Mouse (Mus musculus) spleen, postnatal 14 days (tissue): ENCODE measurements at regions not wholly inside any gene's neighbourhood (a gene's known extent, or its start where the extent isn't known, plus 50 kb on each side); places are given as distances from the start of the nearest gene placed in this dataset.
A peak's percentile ranks its signal among the peaks of the same experiment; 100 is the strongest.

Experiments
- DNase-seq, 2 experiments: peaks; one replicate each; pipeline ENCODE4 v3.0.0; 2021 to 2022; ENCODE audit warnings: low spot score in 2 of 2

GRCm38 (mm10) chr13:97616919-97617318 lies 143.5 kb downstream of the Gm10260 start:
- DNase-seq: no peak

- peak in 1 of 2 experiments; percentile 12 for DNase-seq
Observed at GRCm38 (mm10) chr13:97607221-97607723, 153.2 kb downstream of the Gm10260 start.

- no peak for DNase-seq
Observed at GRCm38 (mm10) chr13:97604451-97604850, 156.0 kb downstream of the Gm10260 start.

DNA sequence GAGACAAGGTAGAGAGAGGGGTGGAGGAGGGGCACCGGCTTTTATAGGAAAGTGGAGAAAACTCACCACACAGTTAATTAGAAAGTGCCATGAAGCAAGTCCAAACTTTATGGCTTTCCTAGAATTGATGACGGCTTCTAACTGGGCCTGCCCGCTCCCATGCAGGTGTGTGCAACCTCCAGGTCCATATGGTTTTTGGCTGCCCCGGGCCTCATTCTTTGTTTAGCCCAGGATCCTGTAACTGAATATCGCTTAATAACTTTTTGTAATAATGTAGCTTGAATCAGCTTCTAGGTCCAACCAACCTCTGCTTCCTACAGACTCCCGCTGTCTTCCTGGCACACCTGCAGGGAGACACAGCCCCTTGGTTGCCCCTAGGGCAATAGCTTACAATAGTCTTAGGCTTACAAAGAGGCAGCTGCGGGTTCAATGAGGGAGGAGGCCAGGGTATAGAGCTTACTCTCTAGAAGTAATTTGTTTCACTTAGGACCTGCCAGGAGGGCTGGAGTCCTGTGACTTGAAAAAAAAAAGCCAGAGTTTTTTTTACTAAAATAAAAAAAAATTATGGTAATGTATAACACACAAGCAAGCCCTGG lies 159.2 kb downstream of the Gm10260 start:
- DNase-seq: no peak

- DNase-seq: no peak
Observed at GRCm38 (mm10) chr13:97600136-97600535, 160.3 kb downstream of the Gm10260 start.

DNA sequence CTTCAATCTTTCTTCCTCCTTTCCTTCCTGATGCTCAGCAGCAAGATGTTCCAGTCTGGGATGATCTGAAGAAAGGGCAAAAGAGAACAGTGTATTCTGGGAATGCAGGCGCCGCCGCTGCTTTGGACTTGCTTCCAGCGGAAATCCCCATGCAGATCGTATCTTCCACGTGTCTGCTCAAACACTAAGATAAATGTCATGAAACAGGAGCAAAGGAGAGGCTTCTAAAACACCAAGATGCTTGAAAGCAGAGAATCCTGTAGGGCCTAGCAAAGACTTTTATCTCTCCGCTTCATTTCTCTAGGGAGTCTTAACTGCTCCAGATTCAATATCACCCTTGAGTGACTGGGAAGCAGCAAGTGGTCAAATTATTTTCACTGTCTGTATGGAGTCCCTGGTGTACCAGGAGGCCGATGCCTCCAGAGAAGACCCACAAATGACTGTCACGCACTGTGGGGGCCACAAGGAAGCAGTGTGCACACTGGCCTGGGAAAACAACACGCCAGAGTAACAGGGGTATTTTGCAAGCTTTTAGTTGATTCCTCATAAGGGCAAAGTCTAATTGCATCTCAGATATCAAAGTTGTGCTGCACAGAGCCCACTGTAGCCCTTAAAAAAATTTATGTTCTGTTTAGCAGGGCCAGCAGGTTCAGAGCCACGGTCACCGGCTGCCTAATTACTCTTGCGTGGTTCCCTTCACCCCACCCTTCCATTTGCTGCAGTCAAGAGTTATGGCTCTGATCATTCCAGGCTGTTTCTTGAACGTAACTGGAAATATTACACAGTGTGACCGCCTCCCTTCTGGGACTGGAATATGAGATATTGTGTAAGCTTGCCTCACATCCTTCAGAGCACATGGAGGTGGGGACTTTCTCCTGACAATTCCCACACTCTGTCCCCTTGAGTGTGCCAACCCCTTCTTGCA lies 161.7 kb downstream of the Gm10260 start:
- DNase-seq: no peak

GRCm38 (mm10) chr13:97594851-97595250 lies 165.6 kb downstream of the Gm10260 start:
- DNase-seq: no peak

DNA sequence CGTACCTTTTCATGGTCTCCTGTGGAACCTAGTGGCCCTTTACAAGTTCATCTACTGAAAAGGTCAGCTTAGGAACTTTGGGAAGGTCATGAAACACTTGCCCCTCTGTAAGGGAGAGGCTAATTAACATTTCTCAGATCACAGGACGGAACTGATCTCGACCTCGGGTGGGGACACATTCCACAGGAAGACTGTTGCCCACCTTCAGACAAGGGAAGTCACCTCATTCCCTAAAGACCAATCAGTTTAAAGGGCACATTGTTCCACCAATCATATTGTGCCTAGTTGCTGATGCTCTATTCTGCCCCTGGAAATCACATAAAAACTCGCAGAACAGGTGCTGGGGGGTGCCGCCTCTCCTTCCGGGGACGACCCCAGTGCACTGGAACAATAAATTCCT lies 170.8 kb downstream of the Gm10260 start:
- DNase-seq: no peak

- no peak for DNase-seq
Observed at GRCm38 (mm10) chr13:97588085-97588484, 172.3 kb downstream of the Gm10260 start.

DNA sequence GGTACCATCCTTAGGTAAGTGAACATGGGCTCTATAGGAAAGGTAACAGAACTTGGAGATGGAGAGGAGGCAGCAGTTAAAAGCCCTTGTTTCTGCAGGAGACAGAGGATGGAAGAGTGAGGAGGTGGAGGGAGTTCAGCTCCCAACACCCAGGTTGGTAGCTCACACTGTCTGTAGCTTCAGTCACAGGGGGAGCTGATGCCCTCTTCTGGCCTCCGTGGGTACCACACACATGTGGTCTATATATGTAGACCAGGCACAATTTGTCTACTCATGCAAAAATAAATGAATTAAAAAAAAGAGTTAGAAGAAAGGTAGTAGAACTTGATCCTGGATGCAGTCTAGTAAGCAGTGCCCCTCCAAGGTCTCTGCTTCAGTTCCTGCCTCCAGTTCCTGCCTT lies 173.3 kb downstream of the Gm10260 start:
- no peak for DNase-seq

- no peak for DNase-seq
Observed at GRCm38 (mm10) chr13:97584045-97584444, 176.4 kb downstream of the Gm10260 start.

DNA sequence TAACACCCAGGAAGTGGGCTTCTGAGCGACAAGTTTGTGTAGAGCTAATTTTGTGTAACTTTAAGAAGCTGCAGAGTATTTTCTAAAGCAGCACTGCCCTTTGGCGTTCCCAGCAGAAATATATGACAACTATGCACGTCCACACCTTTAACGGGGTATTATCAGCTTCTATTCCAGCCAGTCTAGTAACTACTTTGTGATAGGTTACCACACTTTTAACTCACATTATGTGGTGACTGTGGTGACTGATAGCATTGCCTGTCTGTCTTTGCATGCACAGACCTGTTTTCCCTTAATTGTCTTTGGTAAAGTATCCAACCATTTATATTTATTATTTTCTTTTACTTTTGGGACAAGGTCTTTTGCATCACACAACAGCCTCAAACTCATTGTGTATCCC lies 179.1 kb downstream of the Gm10260 start:
- DNase-seq: no peak

- no peak for DNase-seq
Observed at GRCm38 (mm10) chr13:97580241-97580874, 180.1 kb downstream of the Gm10260 start.

DNA sequence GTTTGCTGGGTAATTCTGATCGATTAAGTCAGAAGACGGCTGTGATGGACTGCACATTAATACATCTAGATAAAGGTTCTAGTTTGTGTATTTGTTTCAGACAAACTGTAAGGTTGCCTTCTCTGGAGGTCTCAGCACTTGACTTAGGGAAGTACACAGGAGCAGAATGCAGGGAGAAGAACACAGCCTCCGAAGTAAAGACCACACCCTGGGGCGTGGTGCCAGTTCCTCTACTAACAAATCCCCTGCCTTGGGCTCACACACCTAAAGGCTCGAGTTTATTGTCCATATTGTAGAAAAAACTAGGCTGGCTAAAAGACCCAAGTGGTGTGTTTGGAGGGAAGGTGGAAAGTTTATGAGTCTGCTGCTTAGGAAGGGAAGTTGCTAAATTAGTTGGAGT lies 181.8 kb downstream of the Gm10260 start:
- DNase-seq: no peak

DNA sequence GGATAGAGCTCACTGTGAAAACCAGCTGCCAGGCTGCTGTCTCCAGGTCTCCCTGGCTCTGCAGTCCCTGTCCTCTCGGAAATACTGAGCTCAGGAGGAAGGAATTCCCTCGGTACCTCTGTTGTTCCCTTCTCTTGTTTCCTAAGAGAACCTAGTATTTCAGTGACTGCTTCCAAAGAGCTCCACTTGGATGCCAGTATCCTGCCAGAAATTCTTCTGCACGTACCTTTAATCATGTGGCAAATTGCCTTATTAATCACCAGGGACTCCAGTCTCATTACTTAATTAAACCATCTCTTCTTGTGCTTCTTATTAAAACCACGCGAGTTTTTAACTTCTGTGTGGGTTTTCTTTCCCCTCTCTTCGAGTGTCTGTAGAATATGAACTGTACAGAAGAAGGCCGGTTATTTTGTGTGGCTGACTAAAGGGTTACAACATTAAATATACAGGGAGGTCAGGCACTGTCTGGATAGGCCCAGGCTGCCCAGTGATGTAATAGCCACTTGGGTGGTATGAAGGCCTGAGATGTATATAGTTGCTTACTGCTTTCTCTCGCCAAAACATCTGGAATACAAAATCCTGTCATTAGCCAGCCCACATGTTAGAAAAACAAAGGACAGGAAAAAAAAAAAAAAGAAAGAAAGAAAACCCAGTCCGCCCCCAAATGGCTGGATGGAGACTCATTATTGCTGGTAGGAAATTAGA lies 183.2 kb downstream of the Gm10260 start:
- no peak for DNase-seq

DNA sequence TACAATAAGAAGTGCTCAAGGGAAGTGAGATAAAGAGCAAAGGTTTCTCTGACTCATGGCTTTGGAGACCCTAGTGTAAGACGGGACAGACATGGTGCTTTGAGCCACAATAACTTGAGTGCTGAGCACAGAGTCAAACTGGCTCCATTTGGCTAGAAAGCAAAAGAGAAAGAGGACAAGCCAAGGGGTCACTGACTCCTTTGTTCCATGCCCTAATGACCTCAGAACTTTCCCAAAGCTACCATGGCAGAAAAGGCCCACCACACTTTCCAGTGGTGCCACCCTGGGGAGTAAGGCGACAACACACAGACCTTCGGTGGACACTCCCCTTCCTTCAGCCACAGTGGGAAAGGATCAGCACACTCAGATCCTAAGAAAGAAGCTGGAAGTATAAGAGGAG lies 186.8 kb downstream of the Gm10260 start:
- no peak for DNase-seq

GRCm38 (mm10) chr13:97572352-97572751 lies 188.1 kb downstream of the Gm10260 start:
- DNase-seq: no peak

DNA sequence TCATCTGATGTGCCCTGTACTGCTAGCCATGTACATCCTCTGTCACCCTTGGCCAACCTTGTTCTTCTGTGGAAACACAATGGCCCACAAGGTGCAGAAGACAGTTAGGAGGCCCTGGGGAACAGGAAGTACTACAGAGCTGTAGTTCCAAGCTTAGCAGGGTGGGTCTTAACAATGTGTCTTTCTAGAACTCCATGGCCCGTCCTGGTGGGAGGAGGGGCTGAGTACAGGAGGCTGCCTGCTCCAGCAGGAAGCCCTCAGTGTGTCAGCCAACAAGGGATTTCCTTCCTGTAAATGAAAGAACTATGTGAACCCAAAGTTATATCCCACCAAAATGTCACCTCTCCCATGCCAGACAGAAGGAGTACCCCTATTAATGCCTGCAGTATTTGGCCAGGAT lies 190.4 kb downstream of the Gm10260 start:
- DNase-seq: no peak

GRCm38 (mm10) chr13:97567632-97568031 lies 192.8 kb downstream of the Gm10260 start:
- no peak for DNase-seq

DNA sequence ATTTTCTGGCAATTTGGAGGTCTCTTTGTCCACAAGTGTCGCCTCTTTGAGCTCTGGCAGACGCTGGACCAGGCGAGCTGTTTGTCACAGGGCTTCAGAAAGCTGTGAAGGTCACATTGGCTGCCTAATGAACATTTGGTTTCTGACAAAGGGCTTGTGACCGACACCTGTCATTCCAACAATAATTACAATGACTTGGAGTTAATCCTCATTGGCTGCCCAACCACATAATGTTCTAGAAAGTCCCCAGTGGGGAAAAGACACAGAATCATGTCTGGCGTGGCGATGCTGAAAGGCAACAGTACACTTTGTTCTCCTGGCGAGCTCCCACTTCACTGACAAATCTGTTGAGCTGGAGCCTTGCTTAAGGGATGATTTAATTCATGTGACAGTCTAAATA lies 194.4 kb downstream of the Gm10260 start:
- no peak for DNase-seq

DNA sequence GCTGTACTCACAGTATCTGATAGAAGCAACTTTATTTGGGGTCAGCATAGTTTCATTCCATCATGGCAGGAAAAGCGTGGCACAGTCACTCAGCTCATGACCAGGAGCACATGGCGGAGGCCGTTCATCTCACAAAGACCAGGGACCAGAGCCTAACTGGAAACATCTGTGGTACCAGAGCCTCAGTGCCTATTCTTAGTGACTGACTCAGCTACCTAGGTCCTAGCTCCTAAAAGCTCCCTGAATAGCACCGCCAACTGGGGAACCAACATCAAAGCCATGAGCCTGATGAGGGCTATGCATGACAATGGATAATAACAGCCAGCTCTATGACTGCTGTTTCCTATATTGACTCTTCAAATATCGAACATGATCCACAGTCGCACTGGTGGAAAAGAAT lies 198.2 kb downstream of the Gm10260 start:
- no peak for DNase-seq

- no peak for DNase-seq
Observed at GRCm38 (mm10) chr13:97560789-97561188, 199.6 kb downstream of the Gm10260 start.
